Mouse (Mus musculus): ENCODE measurements around the gene Clp1. TPM values are rescaled to one million over a fixed set of nuclear protein-coding genes. Genes with fewer than 3 reads are reported as not detected.

Clp1 gene
- total and polyA plus RNA-seq, 3 experiments: 27.1 to 29.8 TPM; not detected in 1

DNA sequence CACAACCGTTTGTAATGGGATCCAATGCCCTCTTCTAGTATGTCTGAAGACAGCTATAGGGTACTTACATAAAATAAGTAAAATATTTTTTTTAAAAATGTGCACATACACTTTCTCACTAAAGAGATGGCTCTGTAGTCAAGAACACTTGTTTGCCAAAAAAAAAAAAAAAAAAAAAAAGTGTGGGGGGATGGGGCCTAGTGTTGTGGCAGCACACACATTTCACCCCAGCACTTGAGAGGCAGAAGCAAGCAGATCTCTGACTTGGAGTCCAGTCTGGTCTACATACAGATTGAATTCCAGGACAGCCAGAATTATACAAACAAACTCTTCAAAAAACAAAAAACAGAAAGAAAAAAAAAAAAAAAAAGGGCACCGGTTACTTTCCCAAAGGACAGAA is 6.4 kb downstream of the Clp1 start:
- Histone ChIP-seq H3K27ac (ENCODE audit: control insufficient read depth, low read depth, low read length) (no peak overlapping the region), H3K9ac (ENCODE audit: control insufficient read depth, low read depth, low read length, poor library complexity, severe bottlenecking) (no peak overlapping the region), H3K79me2 (ENCODE audit: control insufficient read depth, insufficient read depth, low read length, poor library complexity) (peaks cover 18% of the 10 kb centered on the region), H3K9me3 (replicated peaks; ENCODE audit: insufficient read depth, low read length) (no peaks in the 10 kb centered on the region), H3K36me3 (ENCODE audit: control insufficient read depth in 1 of 2, insufficient read depth in 2 of 2, low read length in 2 of 2) (peaks cover 5 to 37% of the 10 kb centered on the region in 2 experiments; a peak in 3 of 4 replicates), H3K4me3 (ENCODE audit: control insufficient read depth in 1 of 2, insufficient read depth in 1 of 2, low read depth in 2 of 2, low read length in 2 of 2) (no peak overlapping the region), H3K4me1 (ENCODE audit: control insufficient read depth in 1 of 2, insufficient read depth in 2 of 2, low read length in 2 of 2) (peaks cover 9 to 15% of the 10 kb centered on the region in 2 experiments), H3K27me3 (ENCODE audit: control insufficient read depth in 1 of 2, insufficient read depth in 2 of 2, low read length in 2 of 2) (no peaks in the 10 kb centered on the region)
- TF ChIP-seq ZNF384 (IDR thresholded peaks at IDR 0.05; ENCODE audit: low read depth, low read length) (peak; percentile 82), NELFE (IDR thresholded peaks at IDR 0.05; ENCODE audit: low read depth, low read length) (no peak)
- no peak for DNase-seq (ENCODE audit: low read depth, low spot score)

DNA sequence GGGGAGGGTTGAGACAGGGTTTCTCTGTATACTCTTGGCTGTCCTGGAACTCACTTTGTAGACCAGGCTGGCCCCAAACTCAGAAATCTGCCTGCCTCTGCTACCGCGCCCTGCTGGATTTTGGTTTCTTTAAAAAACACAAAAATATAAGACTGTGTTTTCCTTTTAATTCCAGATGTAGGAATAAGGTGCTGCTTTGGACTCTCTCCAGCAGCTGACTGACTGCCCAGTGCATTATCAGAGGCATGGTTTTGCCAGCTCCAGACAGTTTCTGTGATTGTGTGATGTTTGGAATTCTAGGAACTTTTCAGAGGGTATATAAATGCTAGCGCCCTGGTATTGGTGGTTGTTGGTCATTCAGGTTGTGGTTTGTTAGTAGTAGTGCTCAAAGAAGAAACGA is 9.8 kb downstream of the Clp1 start:
- H3K79me2 ChIP-seq (ENCODE audit: control insufficient read depth, insufficient read depth, low read length, poor library complexity): peaks cover 21% of the 10 kb centered on the region
- H3K9me3 ChIP-seq (replicated peaks; ENCODE audit: insufficient read depth, low read length): no peaks in the 10 kb centered on the region
- DNase-seq (ENCODE audit: low read depth, low spot score): no peak
- H3K27me3 ChIP-seq (ENCODE audit: control insufficient read depth in 1 of 2, insufficient read depth in 2 of 2, low read length in 2 of 2): no peaks in the 10 kb centered on the region
- peaks cover 0 to 26% of the 10 kb centered on the region in 2 experiments; a peak in 3 of 4 replicates for H3K36me3 ChIP-seq (ENCODE audit: control insufficient read depth in 1 of 2, insufficient read depth in 2 of 2, low read length in 2 of 2)
- no peak overlapping the region for H3K4me3 ChIP-seq (ENCODE audit: control insufficient read depth in 1 of 2, insufficient read depth in 1 of 2, low read depth in 2 of 2, low read length in 2 of 2)
- H3K27ac ChIP-seq (ENCODE audit: control insufficient read depth, low read depth, low read length): peak overlapping the region; percentile 62; the same call in 1 of the 2 replicates
- H3K4me1 ChIP-seq (ENCODE audit: control insufficient read depth in 1 of 2, insufficient read depth in 2 of 2, low read length in 2 of 2): peaks cover 9 to 16% of the 10 kb centered on the region in 2 experiments
- TF ChIP-seq EP300 (IDR thresholded peaks at IDR 0.05; ENCODE audit: low read depth in 1 of 2, low read length in 2 of 2) (no peak), ZMIZ1 (IDR thresholded peaks at IDR 0.05; ENCODE audit: low read depth, low read length) (no peak), GABPA (IDR thresholded peaks at IDR 0.05; ENCODE audit: low read depth, low read length) (no peak), UBTF (IDR thresholded peaks at IDR 0.05; ENCODE audit: borderline replicate concordance, insufficient read depth, low read depth, low read length) (no peak), CHD2 (IDR thresholded peaks at IDR 0.05; ENCODE audit: low read length) (no peak), ELF1 (IDR thresholded peaks at IDR 0.05; ENCODE audit: low read depth, low read length) (no peak), POLR2A (IDR thresholded peaks at IDR 0.05; ENCODE audit: control insufficient read depth in 1 of 2, insufficient read depth in 1 of 2, low read depth in 1 of 2, low read length in 2 of 2, poor library complexity in 1 of 2) (no peak), POLR2AphosphoS5 (IDR thresholded peaks at IDR 0.05; ENCODE audit: borderline replicate concordance, low read depth, low read length) (no peak), MAX (IDR thresholded peaks at IDR 0.05; ENCODE audit: low read length) (no peak)
- peak overlapping the region; percentile 99; the same call in 1 of the 2 replicates for H3K9ac ChIP-seq (ENCODE audit: control insufficient read depth, low read depth, low read length, poor library complexity, severe bottlenecking)

DNA sequence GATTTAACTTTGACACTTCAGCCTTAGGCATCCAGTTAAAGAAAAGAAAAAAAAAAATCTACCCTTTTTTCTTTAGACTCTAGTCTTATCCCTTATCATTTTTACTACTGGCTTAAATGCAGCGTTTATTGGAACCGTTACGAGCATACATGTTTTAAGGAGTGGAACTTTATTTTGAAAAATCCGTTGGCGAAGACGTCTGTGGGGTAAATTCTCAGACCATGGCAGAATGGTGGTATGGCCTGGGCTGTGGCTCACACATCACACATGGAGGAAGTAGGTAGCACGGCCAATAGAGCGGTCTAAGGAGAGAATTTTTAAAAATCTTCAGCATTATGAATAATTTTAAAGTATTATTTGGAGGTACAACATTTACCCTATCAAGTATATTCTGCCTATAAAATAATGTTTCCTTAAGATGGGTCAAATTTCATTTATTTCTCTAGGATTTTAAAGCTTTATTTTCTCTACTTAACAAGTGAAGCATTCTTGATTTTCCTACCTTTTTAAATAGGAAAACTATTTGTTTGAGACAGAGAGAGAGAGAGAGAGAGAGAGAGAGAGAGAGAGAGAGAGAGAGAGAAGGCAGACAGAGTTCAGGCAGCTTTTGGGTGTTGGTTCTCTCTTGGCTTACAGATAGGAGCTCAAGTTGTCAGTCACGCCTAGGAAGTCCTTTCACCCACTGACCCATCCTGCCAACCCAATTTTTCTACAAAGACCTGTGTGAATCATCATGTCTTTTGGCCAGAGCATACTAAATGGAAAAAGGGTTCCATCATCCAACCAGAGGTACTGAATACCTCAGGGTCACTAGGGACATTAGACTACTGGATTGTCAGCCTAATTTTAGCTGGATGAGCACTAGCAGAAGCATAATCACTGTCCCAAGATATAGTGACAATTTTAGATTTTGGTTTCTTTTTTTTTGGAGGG is 10.5 kb downstream of the Clp1 start:
- peaks cover 25% of the 10 kb centered on the region for H3K79me2 ChIP-seq (ENCODE audit: control insufficient read depth, insufficient read depth, low read length, poor library complexity)
- peak overlapping the region; percentile 61 to 92 for H3K4me3 ChIP-seq (ENCODE audit: control insufficient read depth in 1 of 2, insufficient read depth in 1 of 2, low read depth in 2 of 2, low read length in 2 of 2)
- no peaks in the 10 kb centered on the region for H3K9me3 ChIP-seq (replicated peaks; ENCODE audit: insufficient read depth, low read length)
- peak overlapping the region; percentile 98 for H3K27ac ChIP-seq (ENCODE audit: control insufficient read depth, low read depth, low read length)
- H3K9ac ChIP-seq (ENCODE audit: control insufficient read depth, low read depth, low read length, poor library complexity, severe bottlenecking): peak overlapping the region; percentile 99
- no peaks in the 10 kb centered on the region for H3K27me3 ChIP-seq (ENCODE audit: control insufficient read depth in 1 of 2, insufficient read depth in 2 of 2, low read length in 2 of 2)
- peaks cover 7 to 16% of the 10 kb centered on the region in 2 experiments for H3K4me1 ChIP-seq (ENCODE audit: control insufficient read depth in 1 of 2, insufficient read depth in 2 of 2, low read length in 2 of 2)
- peaks cover 0 to 22% of the 10 kb centered on the region in 2 experiments; a peak in 2 of 4 replicates for H3K36me3 ChIP-seq (ENCODE audit: control insufficient read depth in 1 of 2, insufficient read depth in 2 of 2, low read length in 2 of 2)
- peak; percentile 68 for DNase-seq (ENCODE audit: low read depth, low spot score)
- TF ChIP-seq SIN3A (IDR thresholded peaks at IDR 0.05; ENCODE audit: low read length) (peak; percentile 70), POLR2A (IDR thresholded peaks at IDR 0.05; ENCODE audit: control insufficient read depth in 1 of 2, insufficient read depth in 1 of 2, low read depth in 1 of 2, low read length in 2 of 2, poor library complexity in 1 of 2) (no peak; a peak in 1 of 4 replicates), JUND (IDR thresholded peaks at IDR 0.05; ENCODE audit: low read depth, low read length) (peak; percentile 97), BHLHE40 (IDR thresholded peaks at IDR 0.05; ENCODE audit: borderline replicate concordance, low read depth, low read length) (no peak), HCFC1 (IDR thresholded peaks at IDR 0.05; ENCODE audit: low read depth, low read length) (no peak; the same call in 1 of the 2 replicates), CHD1 (IDR thresholded peaks at IDR 0.05; ENCODE audit: low read depth, low read length) (peak; percentile 69; the same call in 1 of the 2 replicates), GABPA (IDR thresholded peaks at IDR 0.05; ENCODE audit: low read depth, low read length) (0 out of 2 replicates have a peak, but pooled peaks have one; percentile 21), EP300 (IDR thresholded peaks at IDR 0.05; ENCODE audit: low read depth in 1 of 2, low read length in 2 of 2) (no peak; a peak in 1 of 4 replicates), TCF12 (IDR thresholded peaks at IDR 0.05; ENCODE audit: low read depth, low read length) (no peak), MXI1 (IDR thresholded peaks at IDR 0.05; ENCODE audit: low read depth, low read length) (peak; percentile 64; the same call in 1 of the 2 replicates), ETS1 (IDR thresholded peaks at IDR 0.05; ENCODE audit: low read depth, low read length) (0 out of 2 replicates have a peak, but pooled peaks have one; percentile 18), ZNF384 (IDR thresholded peaks at IDR 0.05; ENCODE audit: low read depth, low read length) (peak; percentile 71), USF1 (IDR thresholded peaks at IDR 0.05; ENCODE audit: low read depth, low read length) (no peak), CTCF (IDR thresholded peaks at IDR 0.05 in 2 of 3, conservative IDR thresholded peaks at IDR 0.05 in 1 of 3; ENCODE audit: control insufficient read depth in 1 of 3, insufficient read depth in 1 of 3, low read depth in 2 of 3, low read length in 3 of 3, poor library complexity in 1 of 3, severe bottlenecking in 1 of 3) (no peak), MAX (IDR thresholded peaks at IDR 0.05; ENCODE audit: low read length) (no peak), POLR2AphosphoS2 (IDR thresholded peaks at IDR 0.05; ENCODE audit: low read length) (peak; percentile 48; the same call in 1 of the 2 replicates)
